Mouse (Mus musculus): Measurements from ENCODE around the gene Prpf40b. TPM values are rescaled to one million over a fixed set of nuclear protein-coding genes. Genes with fewer than 3 reads are reported as not detected.

The Prpf40b gene
- total and polyA plus RNA-seq, 3 experiments: 24.7 to 46.4 TPM; not detected in 1

GRCm38 (mm10) chr15:99259730-99260252 lies 35.1 kb upstream of the Prpf40b start:
- H3K4me1 ChIP-seq (ENCODE audit: control insufficient read depth in 1 of 2, insufficient read depth in 2 of 2, low read length in 2 of 2): peaks cover 3 to 8% of the 10 kb centered on the region in 2 experiments
- H3K36me3 ChIP-seq (ENCODE audit: control insufficient read depth in 1 of 2, insufficient read depth in 2 of 2, low read length in 2 of 2): peaks cover 0 to 7% of the 10 kb centered on the region in 2 experiments; a peak in 1 of 4 replicates
- peak; percentile 93 for DNase-seq (ENCODE audit: low read depth, low spot score)
- peak overlapping the region; percentile 37 for H3K9ac ChIP-seq (ENCODE audit: control insufficient read depth, low read depth, low read length, poor library complexity, severe bottlenecking)
- H3K4me3 ChIP-seq (ENCODE audit: control insufficient read depth in 1 of 2, insufficient read depth in 1 of 2, low read depth in 2 of 2, low read length in 2 of 2): peak overlapping the region; percentile 29 to 56
- H3K79me2 ChIP-seq (ENCODE audit: control insufficient read depth, insufficient read depth, low read length, poor library complexity): no peaks in the 10 kb centered on the region
- TF ChIP-seq RAD21 (IDR thresholded peaks at IDR 0.05; ENCODE audit: low read depth, low read length) (no peak), ETS1 (IDR thresholded peaks at IDR 0.05; ENCODE audit: low read depth, low read length) (peak; percentile 66), ZKSCAN1 (IDR thresholded peaks at IDR 0.05; ENCODE audit: low read depth, low read length) (no peak), NRF1 (IDR thresholded peaks at IDR 0.05; ENCODE audit: insufficient read depth, low read depth, low read length, poor library complexity, severe bottlenecking) (0 out of 2 replicates have a peak, but pooled peaks have one; percentile 32), ZMIZ1 (IDR thresholded peaks at IDR 0.05; ENCODE audit: low read depth, low read length) (no peak), HCFC1 (IDR thresholded peaks at IDR 0.05; ENCODE audit: low read depth, low read length) (no peak), POLR2AphosphoS2 (IDR thresholded peaks at IDR 0.05; ENCODE audit: low read length) (no peak), SMC3 (IDR thresholded peaks at IDR 0.05; ENCODE audit: low read depth, low read length) (no peak), CHD2 (IDR thresholded peaks at IDR 0.05; ENCODE audit: low read length) (no peak), NELFE (IDR thresholded peaks at IDR 0.05; ENCODE audit: low read depth, low read length) (no peak), MEF2A (IDR thresholded peaks at IDR 0.05; ENCODE audit: extremely low read depth, insufficient replicate concordance, low read depth, low read length, poor library complexity, severe bottlenecking) (no peak), ZNF384 (IDR thresholded peaks at IDR 0.05; ENCODE audit: low read depth, low read length) (no peak), TCF12 (IDR thresholded peaks at IDR 0.05; ENCODE audit: low read depth, low read length) (no peak), POLR2AphosphoS5 (IDR thresholded peaks at IDR 0.05; ENCODE audit: borderline replicate concordance, low read depth, low read length) (no peak), MAFK (IDR thresholded peaks at IDR 0.05; ENCODE audit: borderline replicate concordance, low read depth, low read length) (no peak), MXI1 (IDR thresholded peaks at IDR 0.05; ENCODE audit: low read depth, low read length) (peak; percentile 27; the same call in 1 of the 2 replicates), EP300 (IDR thresholded peaks at IDR 0.05; ENCODE audit: low read depth in 1 of 2, low read length in 2 of 2) (no peak), SIN3A (IDR thresholded peaks at IDR 0.05; ENCODE audit: low read length) (peak; percentile 82)
- H3K27ac ChIP-seq (ENCODE audit: control insufficient read depth, low read depth, low read length): no peak overlapping the region
- no peaks in the 10 kb centered on the region for H3K9me3 ChIP-seq (replicated peaks; ENCODE audit: insufficient read depth, low read length)
- H3K27me3 ChIP-seq (ENCODE audit: control insufficient read depth in 1 of 2, insufficient read depth in 2 of 2, low read length in 2 of 2): no peaks in the 10 kb centered on the region

- H3K27me3 ChIP-seq (ENCODE audit: control insufficient read depth in 1 of 2, insufficient read depth in 2 of 2, low read length in 2 of 2): no peaks in the 10 kb centered on the region
- no peak for TF ChIP-seq JUND (IDR thresholded peaks at IDR 0.05; ENCODE audit: low read depth, low read length)
- no peak for TF ChIP-seq HCFC1 (IDR thresholded peaks at IDR 0.05; ENCODE audit: low read depth, low read length)
- no peak for TF ChIP-seq GATA1 (IDR thresholded peaks at IDR 0.05; ENCODE audit: low read depth, low read length)
- TF ChIP-seq TAL1 (IDR thresholded peaks at IDR 0.05; ENCODE audit: low read length): no peak
- TF ChIP-seq CHD1 (IDR thresholded peaks at IDR 0.05; ENCODE audit: low read depth, low read length): no peak
- TF ChIP-seq MYC (IDR thresholded peaks at IDR 0.05; ENCODE audit: low read depth, low read length): no peak
- TF ChIP-seq GABPA (IDR thresholded peaks at IDR 0.05; ENCODE audit: low read depth, low read length): no peak
- TF ChIP-seq ZNF384 (IDR thresholded peaks at IDR 0.05; ENCODE audit: low read depth, low read length): no peak
- no peak for TF ChIP-seq KAT2A (conservative IDR thresholded peaks at IDR 0.05; ENCODE audit: low read depth, low read length)
- no peak for TF ChIP-seq ELF1 (IDR thresholded peaks at IDR 0.05; ENCODE audit: low read depth, low read length)
- no peak for TF ChIP-seq MEF2A (IDR thresholded peaks at IDR 0.05; ENCODE audit: extremely low read depth, insufficient replicate concordance, low read depth, low read length, poor library complexity, severe bottlenecking)
- no peak for TF ChIP-seq RCOR1 (IDR thresholded peaks at IDR 0.05; ENCODE audit: low read depth, low read length)
- TF ChIP-seq BHLHE40 (IDR thresholded peaks at IDR 0.05; ENCODE audit: borderline replicate concordance, low read depth, low read length): no peak
- no peak for TF ChIP-seq EP300 (IDR thresholded peaks at IDR 0.05; ENCODE audit: low read depth in 1 of 2, low read length in 2 of 2)
- no peak for TF ChIP-seq UBTF (IDR thresholded peaks at IDR 0.05; ENCODE audit: borderline replicate concordance, insufficient read depth, low read depth, low read length)
- no peak for TF ChIP-seq MAX (IDR thresholded peaks at IDR 0.05; ENCODE audit: low read length)
- no peak for TF ChIP-seq MXI1 (IDR thresholded peaks at IDR 0.05; ENCODE audit: low read depth, low read length)
- no peak for TF ChIP-seq CHD2 (IDR thresholded peaks at IDR 0.05; ENCODE audit: low read length)
- no peak overlapping the region for H3K27ac ChIP-seq (ENCODE audit: control insufficient read depth, low read depth, low read length)
- H3K36me3 ChIP-seq (ENCODE audit: control insufficient read depth in 1 of 2, insufficient read depth in 2 of 2, low read length in 2 of 2): peaks cover 0 to 7% of the 10 kb centered on the region in 2 experiments; a peak in 1 of 4 replicates
- H3K9ac ChIP-seq (ENCODE audit: control insufficient read depth, low read depth, low read length, poor library complexity, severe bottlenecking): no peak overlapping the region
- no peak for DNase-seq (ENCODE audit: low read depth, low spot score)
- H3K9me3 ChIP-seq (replicated peaks; ENCODE audit: insufficient read depth, low read length): no peaks in the 10 kb centered on the region
- H3K79me2 ChIP-seq (ENCODE audit: control insufficient read depth, insufficient read depth, low read length, poor library complexity): no peaks in the 10 kb centered on the region
- H3K4me3 ChIP-seq (ENCODE audit: control insufficient read depth in 1 of 2, insufficient read depth in 1 of 2, low read depth in 2 of 2, low read length in 2 of 2): no peak overlapping the region
- H3K4me1 ChIP-seq (ENCODE audit: control insufficient read depth in 1 of 2, insufficient read depth in 2 of 2, low read length in 2 of 2): peaks cover 3 to 8% of the 10 kb centered on the region in 2 experiments
These were observed 32.2 kb upstream of the Prpf40b start for GRCm38 (mm10) chr15:99262702-99263101.
